Mouse (Mus musculus): ENCODE data around the gene Ms4a18. TPM values are rescaled to one million over a fixed set of nuclear protein-coding genes. Genes with fewer than 3 reads are reported as not detected.

Ms4a18 gene
- polyA plus RNA-seq, 1 experiment from 2014 or later, result not detected

DNA sequence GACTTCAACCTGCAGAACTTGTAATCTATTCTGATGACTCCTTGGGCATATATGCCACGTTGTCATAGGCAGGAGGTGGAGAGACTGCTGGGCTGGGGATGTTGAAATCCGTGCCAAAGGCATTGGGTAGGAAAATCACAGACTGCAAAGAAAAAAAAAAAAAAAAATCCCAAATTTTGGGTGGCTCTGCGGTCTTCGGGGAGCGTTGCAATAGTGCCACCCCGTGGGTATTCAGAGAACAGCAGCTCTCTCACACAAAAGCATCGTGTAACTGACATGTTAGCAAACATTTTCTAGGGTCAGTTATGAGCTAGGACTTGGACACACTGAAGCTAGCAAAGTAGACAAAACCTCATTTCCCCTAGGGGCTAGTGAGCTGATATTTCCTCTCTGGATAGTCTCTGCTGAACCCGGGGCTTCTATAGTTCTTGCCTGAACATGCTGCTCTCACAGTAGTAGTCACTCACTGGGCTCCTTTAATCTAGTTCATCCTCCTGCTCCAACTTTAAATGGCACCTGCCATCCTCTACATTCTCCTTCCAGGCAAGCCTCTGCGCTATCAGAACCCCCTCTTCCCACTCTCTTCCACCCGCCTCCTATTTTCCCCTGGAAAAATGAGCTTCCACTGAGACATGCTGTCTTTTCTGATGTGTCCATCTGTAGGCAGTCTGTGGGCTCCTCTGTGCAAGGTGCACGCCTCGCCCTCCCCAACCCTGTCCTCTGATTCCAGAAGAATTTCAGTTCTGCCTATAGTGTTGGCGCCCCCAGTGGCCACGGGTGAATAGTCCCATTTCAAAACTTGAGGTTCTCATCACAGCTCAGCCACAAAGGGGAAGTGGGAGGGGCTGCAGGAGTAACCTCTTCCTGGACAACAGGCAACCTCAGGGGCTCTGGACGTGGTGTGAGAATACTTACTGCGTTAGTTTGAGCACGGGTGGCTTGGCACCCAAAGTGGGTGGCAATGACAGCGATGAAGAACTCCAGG is 38.4 kb downstream of the Ms4a18 start:
- no peak overlapping the region for H3K27ac ChIP-seq (ENCODE audit: low read depth, low read length)
- DNase-seq (ENCODE audit: low spot score) (peak; percentile 73), ATAC-seq (replicated peaks; ENCODE audit: low FRiP score) (peak; percentile 61)
- peak overlapping the region; percentile 13 for H3K4me2 ChIP-seq
- H3K9ac ChIP-seq (ENCODE audit: low read depth, low read length), result no peak overlapping the region
- no peaks in the 10 kb centered on the region for H3K36me3 ChIP-seq (ENCODE audit: control insufficient read depth, insufficient read depth, low read length)
- H3K27me3 ChIP-seq (replicated peaks; ENCODE audit: control insufficient read depth, insufficient read depth, low read length), result no peaks in the 10 kb centered on the region
- peak overlapping the region; percentile 15; the same call in 1 of the 2 replicates for H3K4me3 ChIP-seq (ENCODE audit: low read depth, low read length)
- WGBS, result 8% methylated on average over 18 of the region's 18 CpGs
- H3K4me1 ChIP-seq (replicated peaks; ENCODE audit: control insufficient read depth, insufficient read depth, low read length), result no peaks in the 10 kb centered on the region
- no peaks in the 10 kb centered on the region for H3K9me3 ChIP-seq (ENCODE audit: control insufficient read depth, low read length)

DNA sequence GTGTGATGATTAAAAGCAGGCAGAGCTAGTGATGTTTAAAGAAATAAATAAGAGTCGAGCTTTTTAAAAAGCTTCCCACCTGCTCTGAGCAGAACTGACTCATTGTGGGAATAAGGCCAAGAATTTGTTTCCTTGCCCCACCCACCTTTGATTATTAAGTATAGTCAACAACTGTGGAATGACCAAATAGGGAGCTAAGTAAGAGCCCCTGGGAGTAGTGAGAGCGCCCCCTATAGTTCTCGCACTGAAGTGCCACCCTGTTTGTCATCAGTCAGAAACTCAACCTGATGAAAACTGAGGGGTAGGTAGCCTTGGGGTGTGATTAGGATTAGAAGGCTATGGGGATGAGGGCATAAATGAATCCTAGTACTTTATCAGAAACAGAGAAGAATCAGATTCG is 41.5 kb downstream of the Ms4a18 start:
- Histone ChIP-seq H3K36me3 (ENCODE audit: control insufficient read depth, insufficient read depth, low read length) (no peaks in the 10 kb centered on the region), H3K4me1 (replicated peaks; ENCODE audit: control insufficient read depth, insufficient read depth, low read length) (no peaks in the 10 kb centered on the region), H3K9me3 (ENCODE audit: control insufficient read depth, low read length) (no peaks in the 10 kb centered on the region), H3K27ac (ENCODE audit: low read depth, low read length) (no peak overlapping the region), H3K4me3 (ENCODE audit: low read depth, low read length) (no peak overlapping the region), H3K9ac (ENCODE audit: low read depth, low read length) (no peak overlapping the region), H3K4me2 (no peak overlapping the region), H3K27me3 (replicated peaks; ENCODE audit: control insufficient read depth, insufficient read depth, low read length) (no peaks in the 10 kb centered on the region)
- WGBS, result 39% methylated on average over 4 of the region's 4 CpGs
- DNase-seq (ENCODE audit: low spot score) (no peak), ATAC-seq (replicated peaks; ENCODE audit: low FRiP score) (no peak)

DNA sequence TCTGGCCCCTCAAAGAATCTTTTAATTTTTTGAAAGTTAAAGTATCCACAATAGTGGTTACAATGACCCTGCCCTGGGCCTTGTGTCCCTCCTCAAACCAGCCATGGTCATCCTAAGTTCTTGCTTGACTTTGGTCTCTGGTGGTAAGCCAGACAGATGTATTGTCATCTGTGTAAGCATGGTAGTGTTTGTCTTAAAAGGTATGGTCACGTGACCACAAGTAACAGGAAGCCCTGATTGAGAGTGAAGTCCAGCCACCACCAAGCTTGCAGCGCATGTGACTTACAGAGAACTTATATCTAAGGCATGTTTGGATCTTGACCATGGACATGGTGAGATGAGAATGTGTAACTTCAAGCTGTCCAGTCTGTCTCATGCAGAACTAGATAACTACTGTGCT is 42.6 kb downstream of the Ms4a18 start:
- Histone ChIP-seq H3K4me2 (no peak overlapping the region), H3K36me3 (ENCODE audit: control insufficient read depth, insufficient read depth, low read length) (no peaks in the 10 kb centered on the region), H3K27ac (ENCODE audit: low read depth, low read length) (no peak overlapping the region), H3K4me1 (replicated peaks; ENCODE audit: control insufficient read depth, insufficient read depth, low read length) (no peaks in the 10 kb centered on the region), H3K27me3 (replicated peaks; ENCODE audit: control insufficient read depth, insufficient read depth, low read length) (no peaks in the 10 kb centered on the region), H3K9ac (ENCODE audit: low read depth, low read length) (no peak overlapping the region), H3K9me3 (ENCODE audit: control insufficient read depth, low read length) (no peaks in the 10 kb centered on the region), H3K4me3 (ENCODE audit: low read depth, low read length) (no peak overlapping the region)
- no peak for ATAC-seq (replicated peaks; ENCODE audit: low FRiP score)
- DNase-seq (ENCODE audit: low spot score), result no peak
- 71% methylated on average over 2 of the region's 2 CpGs for WGBS

DNA sequence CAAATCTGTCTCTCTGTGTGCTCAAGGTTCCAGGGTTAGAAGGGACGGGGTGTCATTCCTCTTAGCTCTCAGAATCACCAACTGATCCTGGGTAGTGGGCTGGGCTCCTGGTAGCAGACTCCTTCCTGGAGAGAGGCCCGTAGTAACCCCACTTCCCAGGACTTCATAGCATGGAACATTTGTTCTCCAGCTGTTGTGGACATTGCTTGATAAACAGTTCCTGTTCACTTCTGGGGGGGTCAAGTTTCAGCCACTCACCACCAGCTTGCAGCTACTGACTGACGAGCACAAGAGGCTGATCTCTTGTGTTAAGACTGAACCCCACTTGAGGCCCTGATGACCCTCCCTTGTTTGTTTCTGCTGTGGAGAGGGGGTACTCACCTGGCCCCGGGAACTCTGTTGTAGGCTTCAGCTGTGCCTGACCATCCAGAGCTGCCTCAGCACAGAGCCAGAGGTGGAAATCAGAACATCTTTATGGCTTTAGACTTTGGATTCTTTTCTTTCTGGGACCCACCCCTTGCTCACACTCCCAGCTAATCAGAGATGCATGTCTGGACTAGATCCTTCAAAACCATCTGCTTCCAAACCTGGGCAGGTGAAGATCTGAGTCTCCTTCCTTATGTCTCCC is 43.5 kb downstream of the Ms4a18 start, which contains the start of gene Ms4a10:
TSS of gene Ms4a10 (minus strand) at position 433 of the 628 bp plus-strand sequence.
- H3K9ac ChIP-seq (ENCODE audit: low read depth, low read length), result no peak within 1 kb of the TSS
- no peak for DNase-seq (ENCODE audit: low spot score)
- H3K27me3 ChIP-seq (replicated peaks; ENCODE audit: control insufficient read depth, insufficient read depth, low read length), result no peaks in the 10 kb centered on the region
- WGBS, result 38% methylated on average over 4 of the region's 4 CpGs
- ATAC-seq (replicated peaks; ENCODE audit: low FRiP score), result no peak
- H3K9me3 ChIP-seq (ENCODE audit: control insufficient read depth, low read length), result no peaks in the 10 kb centered on the region
- H3K36me3 ChIP-seq (ENCODE audit: control insufficient read depth, insufficient read depth, low read length), result no peaks in the 10 kb centered on the region
- no peak within 1 kb of the TSS for H3K4me2 ChIP-seq
- H3K4me1 ChIP-seq (replicated peaks; ENCODE audit: control insufficient read depth, insufficient read depth, low read length), result no peaks in the 10 kb centered on the region
- H3K27ac ChIP-seq (ENCODE audit: low read depth, low read length), result no peak within 1 kb of the TSS
- H3K4me3 ChIP-seq (ENCODE audit: low read depth, low read length), result no peak within 1 kb of the TSS

DNA sequence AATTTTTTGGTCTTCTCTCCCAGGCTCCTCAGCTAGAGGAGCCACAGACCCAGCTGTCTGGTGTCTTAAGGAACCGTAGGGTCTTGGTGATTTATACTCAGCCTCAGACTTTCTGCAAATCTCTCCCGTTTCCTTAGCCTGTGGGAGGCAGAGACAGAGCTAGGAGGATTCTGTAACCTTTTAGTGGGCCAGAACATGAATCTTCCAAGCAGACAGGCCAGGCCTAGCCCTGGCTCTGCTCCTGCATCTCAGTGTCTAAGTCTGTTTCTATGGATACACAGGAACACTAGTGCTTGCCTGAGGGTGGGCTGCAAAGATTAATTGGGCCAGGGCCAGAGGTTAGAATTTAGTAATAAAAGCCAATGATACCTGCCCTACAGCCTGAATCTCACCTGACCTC is 44.6 kb downstream of the Ms4a18 start:
- ATAC-seq (replicated peaks; ENCODE audit: low FRiP score) (no peak), DNase-seq (ENCODE audit: low spot score) (no peak)
- Histone ChIP-seq H3K4me1 (replicated peaks; ENCODE audit: control insufficient read depth, insufficient read depth, low read length) (no peaks in the 10 kb centered on the region), H3K9ac (ENCODE audit: low read depth, low read length) (no peak overlapping the region), H3K27me3 (replicated peaks; ENCODE audit: control insufficient read depth, insufficient read depth, low read length) (no peaks in the 10 kb centered on the region), H3K27ac (ENCODE audit: low read depth, low read length) (no peak overlapping the region), H3K36me3 (ENCODE audit: control insufficient read depth, insufficient read depth, low read length) (no peaks in the 10 kb centered on the region), H3K4me2 (no peak overlapping the region), H3K9me3 (ENCODE audit: control insufficient read depth, low read length) (no peaks in the 10 kb centered on the region), H3K4me3 (ENCODE audit: low read depth, low read length) (no peak overlapping the region)
- 68% methylated on average over 2 of the region's 2 CpGs for WGBS

DNA sequence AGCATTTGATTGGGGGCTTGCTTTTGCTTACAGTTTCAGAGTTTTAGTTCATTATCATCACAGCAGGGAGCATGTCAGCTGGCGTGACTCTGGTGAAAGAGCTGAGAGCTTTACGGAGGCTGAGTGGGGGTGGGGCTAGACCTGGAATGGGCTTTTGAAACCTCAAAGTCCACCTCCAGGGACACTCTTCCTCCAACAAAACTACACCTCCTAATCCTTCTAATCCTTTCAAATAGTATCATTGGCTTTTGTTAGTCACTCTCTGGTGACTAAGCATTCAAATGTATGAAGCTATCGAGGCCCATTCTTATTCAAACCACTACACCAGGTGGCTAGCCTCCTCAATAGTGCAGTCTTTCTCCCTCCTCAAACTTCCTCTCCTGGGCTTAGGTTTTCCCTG is 45.2 kb downstream of the Ms4a18 start:
- no peak overlapping the region for H3K4me2 ChIP-seq
- ATAC-seq (replicated peaks; ENCODE audit: low FRiP score), result no peak
- 79% methylated on average over 3 of the region's 3 CpGs for WGBS

DNA sequence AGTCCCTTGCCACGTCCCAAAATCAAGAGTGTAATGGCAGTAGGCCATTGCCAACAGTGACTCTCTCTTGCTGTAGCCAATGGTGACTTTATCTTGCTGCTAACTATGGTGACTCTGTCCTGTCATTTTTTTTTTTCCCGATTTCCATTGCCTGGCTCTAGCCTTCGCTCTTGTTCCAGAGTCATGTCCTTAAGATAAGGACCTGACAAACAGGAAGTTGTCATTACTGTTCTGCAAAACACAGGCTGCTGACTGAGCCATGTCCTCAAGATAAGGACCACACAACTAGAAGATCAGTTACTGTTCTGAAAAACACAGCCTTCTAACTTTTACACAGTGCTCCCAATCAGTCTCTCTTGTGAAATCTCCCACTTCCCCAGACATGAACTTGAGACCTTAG is 47.4 kb downstream of the Ms4a18 start:
- Histone ChIP-seq H3K4me1 (replicated peaks; ENCODE audit: control insufficient read depth, insufficient read depth, low read length) (no peaks in the 10 kb centered on the region; the same call in 1 of the 2 replicates), H3K4me2 (no peak overlapping the region), H3K27me3 (replicated peaks; ENCODE audit: control insufficient read depth, insufficient read depth, low read length) (no peaks in the 10 kb centered on the region), H3K4me3 (ENCODE audit: low read depth, low read length) (no peak overlapping the region), H3K27ac (ENCODE audit: low read depth, low read length) (no peak overlapping the region), H3K9me3 (ENCODE audit: control insufficient read depth, low read length) (no peaks in the 10 kb centered on the region), H3K36me3 (ENCODE audit: control insufficient read depth, insufficient read depth, low read length) (no peaks in the 10 kb centered on the region), H3K9ac (ENCODE audit: low read depth, low read length) (no peak overlapping the region)
- ATAC-seq (replicated peaks; ENCODE audit: low FRiP score) (no peak), DNase-seq (ENCODE audit: low spot score) (no peak)
- WGBS, result 25% methylated on average over 3 of the region's 3 CpGs

More for the DNA sequence above, 45.2 kb downstream of the Ms4a18 start:
- H3K9ac ChIP-seq (ENCODE audit: low read depth, low read length), result no peak overlapping the region
- no peak for DNase-seq (ENCODE audit: low spot score)
- no peaks in the 10 kb centered on the region for H3K36me3 ChIP-seq (ENCODE audit: control insufficient read depth, insufficient read depth, low read length)
- no peaks in the 10 kb centered on the region for H3K27me3 ChIP-seq (replicated peaks; ENCODE audit: control insufficient read depth, insufficient read depth, low read length)
- no peaks in the 10 kb centered on the region for H3K4me1 ChIP-seq (replicated peaks; ENCODE audit: control insufficient read depth, insufficient read depth, low read length)
- H3K4me3 ChIP-seq (ENCODE audit: low read depth, low read length), result no peak overlapping the region
- H3K9me3 ChIP-seq (ENCODE audit: control insufficient read depth, low read length), result no peaks in the 10 kb centered on the region
- no peak overlapping the region for H3K27ac ChIP-seq (ENCODE audit: low read depth, low read length)

DNA sequence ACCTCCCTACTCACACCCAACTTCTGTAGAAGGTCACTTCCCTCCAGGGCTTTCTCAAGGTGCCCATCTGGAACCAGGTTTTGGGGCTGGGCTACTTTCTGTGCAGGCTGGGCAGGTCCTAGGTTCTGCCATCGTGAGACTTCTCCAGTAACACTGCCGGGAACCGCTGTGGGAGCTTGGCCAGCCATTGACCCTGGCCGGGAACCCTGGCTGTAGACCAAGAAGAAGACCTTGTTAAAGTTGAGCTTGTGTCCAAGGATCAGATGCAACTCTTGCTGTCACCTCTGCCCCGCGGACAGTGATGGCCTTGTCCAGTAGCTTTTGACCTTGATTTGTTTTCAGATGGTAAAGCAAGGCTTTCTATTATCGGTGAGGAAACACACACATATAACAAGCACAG is 49.3 kb downstream of the Ms4a18 start:
- Histone ChIP-seq H3K9ac (ENCODE audit: low read depth, low read length) (no peak overlapping the region), H3K9me3 (ENCODE audit: control insufficient read depth, low read length) (no peaks in the 10 kb centered on the region), H3K27me3 (replicated peaks; ENCODE audit: control insufficient read depth, insufficient read depth, low read length) (no peaks in the 10 kb centered on the region), H3K4me1 (replicated peaks; ENCODE audit: control insufficient read depth, insufficient read depth, low read length) (no peaks in the 10 kb centered on the region; the same call in 1 of the 2 replicates), H3K4me2 (no peak overlapping the region), H3K27ac (ENCODE audit: low read depth, low read length) (no peak overlapping the region), H3K4me3 (ENCODE audit: low read depth, low read length) (no peak overlapping the region), H3K36me3 (ENCODE audit: control insufficient read depth, insufficient read depth, low read length) (no peaks in the 10 kb centered on the region)
- 88% methylated on average over 7 of the region's 7 CpGs for WGBS
- no peak for DNase-seq (ENCODE audit: low spot score)
- ATAC-seq (replicated peaks; ENCODE audit: low FRiP score), result no peak
